Mouse (Mus musculus) retina, postnatal 1 day (tissue): ENCODE measurements around the gene Sema3a.
"Not testable (repeated sequence)": the region's sequence is repeated elsewhere in the genome, so short reads cannot be mapped to it uniquely, and the experiment has no call there.

ENCODE experiments used
- DNase-seq: peaks from one replicate; pipeline ENCODE4 v3.0.0-alpha.2; 2012

The Sema3a gene

GRCm38 (mm10) chr5:13431827-13432226 is 306.6 kb downstream of the Sema3a start:
- no peak for DNase-seq

- DNase-seq = no peak
These were observed 307.4 kb downstream of the Sema3a start for GRCm38 (mm10) chr5:13432574-13432973.

DNA sequence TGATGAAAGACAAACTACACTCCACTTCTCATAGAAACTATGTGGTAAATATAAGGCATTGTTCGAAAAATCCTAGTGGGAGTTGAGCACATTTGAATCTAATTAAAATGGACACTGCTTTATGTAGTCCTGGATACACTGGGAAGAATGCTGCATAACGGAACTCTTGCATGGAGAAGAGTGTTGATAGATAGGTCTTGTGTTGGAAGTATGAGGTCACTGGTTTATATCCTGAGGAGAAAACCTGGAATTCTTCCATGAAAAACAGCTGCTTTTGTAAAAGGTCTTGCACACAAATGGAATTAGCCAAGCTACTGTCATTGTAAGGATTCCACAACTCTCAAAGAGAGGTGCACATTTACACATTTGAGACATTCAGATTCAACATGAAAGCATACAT is 308.1 kb downstream of the Sema3a start:
- no peak for DNase-seq

GRCm38 (mm10) chr5:13441112-13441511 is 315.9 kb downstream of the Sema3a start:
- DNase-seq = peak; percentile 28

DNA sequence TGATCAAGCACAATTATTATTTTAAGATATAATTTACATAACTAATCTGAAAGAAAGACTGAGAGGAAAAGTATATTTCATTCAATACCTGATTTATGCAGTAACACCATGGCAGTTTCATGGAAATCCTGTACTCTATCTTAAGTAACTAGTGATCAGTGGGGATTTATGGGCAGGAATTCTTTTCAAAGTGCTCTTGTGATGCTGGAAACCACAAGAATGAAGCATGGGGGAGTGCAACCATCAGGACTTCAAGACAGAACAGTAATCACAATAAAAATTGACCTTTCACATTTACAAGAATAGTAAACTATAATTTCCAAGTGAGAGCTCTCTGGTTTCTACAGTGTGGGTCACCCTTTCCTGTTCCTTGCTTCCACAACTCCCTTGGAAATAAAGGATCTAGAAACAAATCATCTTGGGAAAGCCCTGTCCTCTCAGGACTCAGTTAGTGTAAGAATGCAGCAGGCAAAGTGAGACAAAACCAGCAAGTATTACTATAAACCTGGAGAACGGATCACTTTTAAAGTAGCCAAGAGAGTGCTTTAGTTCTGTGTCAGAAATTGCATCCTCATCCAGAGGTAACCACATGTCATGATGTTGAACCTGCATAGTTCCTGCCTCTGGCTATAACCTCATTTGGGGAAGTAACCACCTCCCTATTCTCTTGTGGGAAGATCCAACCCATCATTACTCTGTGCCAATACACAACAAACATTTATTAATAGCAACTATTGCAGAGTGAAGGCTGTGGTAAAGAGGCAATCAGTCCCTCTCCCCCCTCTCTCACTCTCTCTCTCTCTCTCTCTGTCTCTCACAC is 335.2 kb downstream of the Sema3a start:
- DNase-seq = no peak

GRCm38 (mm10) chr5:13468856-13469255 is 343.6 kb downstream of the Sema3a start:
- DNase-seq = peak; percentile 21

GRCm38 (mm10) chr5:13469401-13469800 is 344.2 kb downstream of the Sema3a start:
- no peak for DNase-seq

DNA sequence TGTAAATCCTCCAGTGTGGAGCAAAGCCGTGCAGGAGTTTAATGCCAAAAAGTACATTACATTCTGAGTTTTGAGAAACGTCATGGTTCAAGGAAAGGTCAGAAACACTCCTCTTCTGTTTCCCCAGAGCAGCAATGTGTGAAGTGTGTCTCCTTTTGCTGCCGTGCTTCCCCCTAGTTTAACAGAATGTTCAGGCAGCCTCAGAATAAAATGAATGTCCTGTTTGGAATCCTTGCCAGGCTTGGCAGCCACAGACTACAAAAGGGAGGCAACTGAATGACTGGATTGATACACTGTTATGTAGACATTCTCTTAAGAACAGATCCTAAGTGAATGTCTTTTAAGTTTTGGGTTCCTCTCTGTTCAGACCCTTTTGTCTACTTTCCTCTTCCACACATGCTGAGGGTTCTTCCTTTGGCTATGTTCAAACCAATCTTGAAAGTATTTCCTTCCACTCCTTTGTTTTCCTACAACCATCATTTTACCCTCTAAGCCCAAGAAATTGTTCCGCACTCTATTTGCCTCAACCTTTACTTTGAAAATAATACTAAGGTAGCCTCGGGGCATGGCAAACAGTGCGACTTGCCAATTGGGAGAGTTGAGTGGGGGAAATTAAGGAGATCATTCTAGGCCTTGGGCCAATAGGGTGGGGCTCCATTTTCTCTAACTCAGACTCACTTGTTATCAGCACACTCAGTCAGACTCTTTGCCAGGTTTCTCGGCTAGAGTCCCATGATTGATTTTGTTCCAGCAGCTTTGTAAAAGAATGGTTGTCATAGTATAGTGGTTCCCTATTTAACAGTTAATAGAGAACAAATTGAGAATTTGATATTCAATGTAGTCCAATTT is 345.1 kb downstream of the Sema3a start:
- DNase-seq = no peak

- peak; percentile 10 for DNase-seq
These were observed 352.4 kb downstream of the Sema3a start for GRCm38 (mm10) chr5:13477653-13478052.

GRCm38 (mm10) chr5:13488671-13489070 is 363.5 kb downstream of the Sema3a start:
- DNase-seq = no peak

DNA sequence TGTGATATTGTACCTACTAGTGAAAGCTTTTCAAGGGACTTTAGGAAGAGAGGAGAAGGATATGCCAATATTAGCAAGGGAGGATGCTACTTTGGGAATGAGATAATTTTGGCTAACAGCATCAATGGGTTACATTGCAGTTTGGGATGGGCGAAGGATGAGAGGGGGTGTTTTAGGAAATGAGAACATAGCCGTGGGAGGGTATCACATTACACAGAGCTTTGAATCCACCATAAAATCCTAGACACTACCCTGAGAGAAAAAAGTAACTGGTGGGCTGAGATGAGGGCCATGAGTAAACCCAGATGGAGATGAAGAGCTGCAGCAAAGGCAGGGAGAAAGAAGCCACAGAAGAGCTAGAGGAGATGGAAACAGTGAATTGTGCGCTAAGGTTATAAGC is 370.8 kb downstream of the Sema3a start:
- not testable (repeated sequence) for DNase-seq

GRCm38 (mm10) chr5:13499835-13500234 is 374.6 kb downstream of the Sema3a start:
- no peak for DNase-seq

- no peak for DNase-seq
These were observed 380.8 kb downstream of the Sema3a start for GRCm38 (mm10) chr5:13505839-13506499.

GRCm38 (mm10) chr5:13509163-13509562 is 383.9 kb downstream of the Sema3a start:
- DNase-seq = no peak

DNA sequence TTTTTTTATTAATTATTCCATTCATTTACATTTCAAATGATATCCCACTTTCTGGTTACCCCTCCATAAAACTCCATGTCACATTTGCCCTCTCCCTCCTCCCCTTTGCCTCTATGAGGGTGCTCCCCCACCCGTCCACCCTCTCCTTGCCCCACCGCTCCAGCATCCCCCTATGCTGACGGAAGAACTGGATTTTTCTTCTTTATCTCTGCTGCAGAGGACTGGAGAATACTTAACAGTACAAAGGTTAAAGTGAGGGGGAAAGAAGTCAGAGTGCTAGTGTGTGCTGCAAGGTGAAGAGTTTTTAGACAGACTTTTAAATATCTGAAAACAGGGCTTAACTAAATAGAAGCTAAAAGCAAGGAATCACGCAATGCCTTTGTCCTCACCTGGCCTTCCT is 391.8 kb downstream of the Sema3a start:
- no peak for DNase-seq

DNA sequence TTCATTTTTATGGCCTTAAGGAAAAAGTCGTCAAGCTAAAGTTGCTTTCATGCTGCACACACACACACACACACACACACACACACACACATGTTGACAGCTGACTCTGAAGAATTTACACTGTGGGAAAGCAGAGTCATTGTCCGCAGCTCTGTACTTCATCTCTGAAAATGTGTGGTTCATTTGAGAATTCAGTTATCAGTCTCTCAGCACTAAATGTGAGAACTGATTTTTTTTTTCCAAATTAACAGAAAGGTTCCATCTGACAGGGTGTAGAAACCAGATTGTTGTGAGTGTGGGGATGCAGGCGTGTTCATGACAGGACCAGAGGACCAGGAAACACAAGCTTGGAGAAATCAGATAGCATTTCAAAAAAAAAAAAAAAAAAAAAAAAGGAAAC is 400.4 kb downstream of the Sema3a start:
- DNase-seq = no peak

DNA sequence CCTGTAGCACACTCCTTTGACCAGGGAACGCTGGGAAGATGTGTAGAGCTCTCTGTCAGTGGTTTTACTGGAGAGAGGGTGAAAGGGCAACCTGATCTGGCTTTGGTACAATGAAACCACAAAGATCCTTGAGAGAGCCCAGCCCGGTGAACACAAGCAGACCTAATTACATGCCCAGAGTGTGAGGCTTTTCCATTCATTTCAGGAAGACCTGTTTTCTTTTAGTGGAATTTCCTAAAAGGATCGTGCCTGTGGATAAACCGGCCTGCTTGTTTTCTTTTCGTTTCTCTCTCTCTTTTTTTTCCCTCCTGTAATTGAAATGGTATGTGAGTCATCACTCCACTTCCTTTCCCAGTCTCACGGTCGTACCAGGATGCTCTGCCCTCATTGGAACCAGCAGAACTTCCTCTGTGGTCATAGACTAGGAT is 401.8 kb downstream of the Sema3a start:
- peak; percentile 4 for DNase-seq

DNA sequence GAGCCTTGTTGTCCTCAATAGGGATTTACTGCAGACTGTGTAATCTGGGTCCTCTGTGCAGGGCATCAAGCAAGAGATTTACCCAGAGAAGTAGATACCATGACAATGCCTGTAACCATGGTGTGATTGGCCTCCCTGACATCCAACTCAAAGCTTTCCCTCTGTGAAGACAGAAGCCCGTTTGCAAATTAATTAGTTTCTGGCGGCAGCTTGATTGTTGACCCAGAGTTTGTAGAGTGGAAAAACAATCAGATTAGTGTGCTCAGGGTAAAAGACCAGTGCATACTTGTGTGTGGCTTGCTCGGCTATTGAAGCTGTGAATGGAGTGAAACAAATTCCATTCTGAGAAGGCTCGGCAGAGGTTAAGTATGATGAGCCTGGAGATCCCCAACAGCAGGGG is 404.0 kb downstream of the Sema3a start:
- DNase-seq = peak; percentile 97

DNA sequence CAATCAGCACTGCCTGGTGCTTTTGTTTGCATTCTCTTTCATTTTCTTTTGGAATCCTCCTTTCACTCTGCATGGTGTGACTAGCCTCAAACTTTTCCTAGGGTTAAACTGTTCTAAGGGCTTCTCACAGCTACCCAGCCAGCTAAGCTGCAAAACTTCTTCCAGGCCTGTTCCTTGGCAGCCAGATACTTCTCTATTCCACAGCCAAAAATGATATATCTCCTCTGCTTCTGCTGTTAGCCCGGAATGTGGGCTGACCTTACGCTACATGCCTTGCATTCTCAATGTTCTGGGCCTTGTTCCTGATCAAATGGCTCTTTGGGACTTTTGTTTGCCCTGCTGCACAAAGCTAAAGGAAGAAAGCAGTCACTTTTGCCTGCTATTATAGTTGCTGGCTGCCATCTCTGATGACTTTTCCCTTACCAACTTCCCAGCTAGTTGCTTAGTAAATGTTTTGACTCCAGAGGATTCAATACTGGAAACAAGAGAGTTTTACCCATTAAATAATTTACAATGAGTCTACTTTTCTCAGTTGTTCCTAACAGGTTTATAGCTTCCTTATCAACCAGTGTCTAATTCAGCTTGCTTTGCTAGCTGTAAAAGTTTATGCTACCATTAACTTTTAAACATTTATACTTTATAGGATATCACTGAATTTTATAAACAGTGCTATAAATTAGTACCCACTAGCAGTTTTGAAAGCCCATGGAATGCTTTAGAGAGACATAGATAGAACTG is 422.4 kb downstream of the Sema3a start:
- DNase-seq = peak; percentile 6

DNA sequence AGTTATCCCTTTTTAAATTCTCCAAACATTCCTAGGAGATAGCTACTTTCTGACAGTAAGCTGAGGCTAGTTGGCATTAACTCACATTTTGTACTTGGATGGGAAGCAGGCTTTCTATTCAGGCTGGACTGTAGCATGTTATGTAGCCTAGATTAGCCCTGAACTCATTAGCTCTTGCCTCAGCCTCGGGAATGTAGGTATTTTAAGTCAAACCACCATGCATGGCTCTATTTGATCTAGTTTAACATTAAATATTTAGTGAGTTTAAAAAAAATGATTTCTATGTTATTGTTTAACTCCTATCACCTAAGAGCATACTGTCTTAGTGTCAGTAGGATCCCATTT is 423.0 kb downstream of the Sema3a start:
- DNase-seq = no peak

DNA sequence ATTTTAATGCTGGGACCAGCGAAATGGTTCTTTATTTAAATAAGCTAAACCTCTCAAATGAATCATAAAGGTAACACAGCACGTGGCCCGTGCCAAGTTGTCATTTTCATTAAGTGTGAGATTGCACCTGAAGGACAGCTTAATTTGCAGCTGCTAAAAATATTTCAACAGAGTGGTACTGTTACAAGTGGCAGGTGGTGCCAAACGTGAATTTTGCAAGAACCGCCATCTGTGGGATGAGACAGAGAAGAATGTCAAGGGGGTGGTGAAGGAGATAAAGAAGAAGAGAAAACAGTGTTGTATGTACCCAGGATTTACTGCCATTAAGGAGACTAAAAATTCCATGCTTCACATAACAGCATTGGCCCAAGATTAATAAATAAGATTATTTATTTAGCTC is 423.9 kb downstream of the Sema3a start:
- DNase-seq = no peak

DNA sequence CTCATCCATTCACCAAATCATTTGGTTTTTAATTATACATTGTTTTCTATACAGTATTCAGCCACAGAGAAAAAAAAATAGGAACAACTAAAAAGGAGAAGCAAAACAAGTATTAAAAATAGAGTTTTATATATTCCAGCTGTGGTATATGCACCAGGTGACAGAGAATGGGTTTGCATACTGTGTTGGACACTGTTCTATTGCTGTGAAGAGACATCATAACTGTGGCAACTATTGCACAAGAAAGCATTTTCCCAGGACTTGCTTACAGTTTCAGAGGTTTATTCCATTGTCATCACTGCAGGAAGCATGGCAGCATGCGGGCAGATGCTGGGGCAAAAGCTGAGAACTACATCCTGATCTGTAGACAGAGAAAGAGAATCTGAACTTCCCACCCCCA is 425.7 kb downstream of the Sema3a start:
- DNase-seq = no peak

DNA sequence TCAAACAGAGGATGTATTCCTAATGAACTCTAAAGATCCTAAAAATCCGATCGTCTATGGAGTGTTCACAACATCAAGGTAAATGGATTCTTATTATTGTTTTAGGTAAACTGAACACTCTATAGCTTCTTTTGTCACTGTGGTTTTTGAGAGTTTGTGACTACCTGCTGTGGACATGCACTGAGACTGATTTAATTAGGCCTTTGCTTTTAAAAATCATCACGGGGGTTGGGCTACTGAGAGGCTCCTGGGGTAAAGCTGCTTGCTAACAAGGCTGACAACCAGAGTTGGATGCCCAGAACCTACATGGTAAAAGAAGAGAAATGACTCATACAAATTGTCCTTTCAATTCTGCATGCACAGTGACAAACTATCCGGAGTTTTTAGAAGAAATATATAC is 432.0 kb downstream of the Sema3a start:
- no peak for DNase-seq
